Mouse (Mus musculus): ENCODE data around the gene Lhfp. TPM values are rescaled to one million over a fixed set of nuclear protein-coding genes. Genes with fewer than 3 reads are reported as not detected.

Lhfp gene
- polyA plus RNA-seq, 1 experiment from 2014 or later, result 57.0 TPM

GRCm38 (mm10) chr3:53308649-53309048 is 267.3 kb downstream of the Lhfp start:
- no peak overlapping the region for H3K27ac ChIP-seq
- no peak overlapping the region for H3K4me3 ChIP-seq
- WGBS, result 63% methylated on average over 5 of the region's 5 CpGs
- no peaks in the 10 kb centered on the region for H3K4me1 ChIP-seq (replicated peaks)
- peaks cover 8% of the 10 kb centered on the region for H3K9me3 ChIP-seq
- no peaks in the 10 kb centered on the region for H3K36me3 ChIP-seq
- H3K27me3 ChIP-seq (ENCODE audit: insufficient read depth, poor library complexity, severe bottlenecking), result no peaks in the 10 kb centered on the region
- DNase-seq (ENCODE audit: low spot score), result no peak

DNA sequence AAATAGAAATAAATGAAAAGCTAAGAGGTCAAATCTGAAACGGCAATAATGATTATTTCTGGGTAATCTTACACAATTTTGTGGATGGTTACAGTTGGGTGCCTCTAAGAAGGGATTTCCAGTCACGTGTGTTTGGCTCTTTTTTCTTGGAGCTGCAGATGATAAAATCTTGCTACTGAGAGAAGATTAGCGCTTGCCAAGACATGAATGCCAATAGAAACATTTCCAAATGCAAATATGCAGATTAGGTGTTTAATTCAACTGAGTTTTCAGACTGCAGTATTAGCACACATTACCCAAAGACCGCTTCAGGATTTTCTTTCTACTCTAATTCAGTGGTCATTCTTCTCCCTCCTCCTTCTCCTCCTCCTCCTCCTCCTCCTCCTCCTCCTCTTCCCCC is 268.8 kb downstream of the Lhfp start:
- WGBS, result 77% methylated on average over 4 of the region's 4 CpGs
- Histone ChIP-seq H3K4me1 (replicated peaks) (no peaks in the 10 kb centered on the region), H3K4me3 (no peak overlapping the region), H3K9me3 (peaks cover 8% of the 10 kb centered on the region), H3K27ac (no peak overlapping the region), H3K36me3 (no peaks in the 10 kb centered on the region), H3K27me3 (ENCODE audit: insufficient read depth, poor library complexity, severe bottlenecking) (no peaks in the 10 kb centered on the region)
- DNase-seq (ENCODE audit: low spot score), result no peak

DNA sequence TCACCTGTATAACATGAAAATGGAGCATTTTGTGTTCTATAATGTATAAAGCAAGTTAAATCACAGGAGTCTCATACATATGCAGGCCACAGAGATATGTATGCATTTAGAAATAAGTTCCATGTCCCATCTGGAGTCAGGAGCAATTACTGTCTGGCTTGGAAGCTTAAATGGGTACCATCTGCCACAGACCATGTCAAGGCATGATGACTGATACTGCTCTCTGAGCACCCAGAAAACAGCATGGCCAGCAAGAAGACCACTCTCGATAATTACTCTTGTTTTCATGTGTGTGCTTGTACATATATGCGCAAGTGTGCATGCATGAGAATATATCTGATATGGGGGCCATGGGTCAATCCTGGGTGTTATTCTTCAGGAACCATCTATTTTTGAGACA is 269.3 kb downstream of the Lhfp start:
- 92% methylated on average over 2 of the region's 2 CpGs for WGBS
- Histone ChIP-seq H3K4me1 (replicated peaks) (no peaks in the 10 kb centered on the region), H3K36me3 (no peaks in the 10 kb centered on the region), H3K9me3 (peaks cover 7% of the 10 kb centered on the region), H3K27me3 (ENCODE audit: insufficient read depth, poor library complexity, severe bottlenecking) (no peaks in the 10 kb centered on the region), H3K27ac (no peak overlapping the region), H3K4me3 (no peak overlapping the region)
- DNase-seq (ENCODE audit: low spot score), result no peak

Other genes starting within 250 kb of the Lhfp start
- 39.3 and 39.9 TPM in 2 replicates for gene Cog6, start 24.3 kb upstream of the Lhfp start, polyA plus RNA-seq (2016; fragmentation: Nextera tagmentation; extraction: Ambion mirVana)